Mouse (Mus musculus) hindbrain, embryonic 14.5 days (tissue): Measurements from ENCODE around the gene Aurkaip1. TPM values are rescaled to one million over a fixed set of nuclear protein-coding genes. Genes with fewer than 3 reads are reported as not detected.

ENCODE experiments used
- ATAC-seq: fragments of 200-750 bp; cut with Nextera tagmentation; 2 replicates; pipeline ENCODE4 v1.8.0; 2017; ENCODE audit warnings: moderate number of reproducible peaks, mild to moderate bottlenecking, moderate TSS enrichment, moderate library complexity; ENCODE audit not compliant: low FRiP score
- DNase-seq: peaks from one replicate; pipeline ENCODE4 v3.0.0-alpha.2; 2015; ENCODE audit warnings: low spot score
- H3K27ac ChIP-seq: fragments of 300-500 bp; sonication (generic); 2 replicates; pipeline ENCODE4 v1.5.1; 2014; ENCODE audit warnings: mild to moderate bottlenecking, moderate library complexity
- H3K27me3 ChIP-seq: fragments of 300-500 bp; sonication (generic); 2 replicates; pipeline ENCODE4 v1.6.1; 2014; ENCODE audit warnings: mild to moderate bottlenecking, low read length, mixed read lengths; ENCODE audit not compliant: control insufficient read depth, insufficient read depth
- H3K36me3 ChIP-seq: fragments of 300-500 bp; sonication (generic); replicated peaks from 2 replicates; pipeline ENCODE4 v1.6.1; 2014; ENCODE audit not compliant: control insufficient read depth, insufficient read depth
- H3K4me1 ChIP-seq: fragments of 300-500 bp; sonication (generic); replicated peaks from 2 replicates; pipeline ENCODE4 v1.6.1; 2014; ENCODE audit warnings: antibody characterized with exemption, low read length, mixed read lengths; ENCODE audit not compliant: control insufficient read depth, insufficient read depth
- H3K4me2 ChIP-seq: fragments of 300-500 bp; sonication (generic); replicated peaks from 2 replicates; pipeline ENCODE4 v1.6.1; 2014; ENCODE audit warnings: mild to moderate bottlenecking, moderate library complexity
- H3K4me3 ChIP-seq: fragments of 300-500 bp; sonication (generic); replicated peaks from 2 replicates; pipeline ENCODE4 v1.5.1; 2014; ENCODE audit warnings: mild to moderate bottlenecking, low read length
- H3K9ac ChIP-seq: fragments of 300-500 bp; sonication (generic); 2 replicates; pipeline ENCODE4 v1.6.1; 2014
- H3K9me3 ChIP-seq: fragments of 300-500 bp; sonication (generic); 2 replicates; pipeline ENCODE4 v1.6.1; 2016; ENCODE audit warnings: low read length; ENCODE audit not compliant: control insufficient read depth
- WGBS: fragments of 180-500 bp; shearing (Covaris S2); extraction: QIAGEN DNeasy Blood & Tissue Kit; methylation state at CpG from one replicate; pipeline ENCODE4 v1.1.7; 2014; 5-methylcytosine and 5-hydroxymethylcytosine counted together
- polyA plus RNA-seq: library from polyadenylated mRNA; unstranded; fragments of >200 nt; fragmentation: Nextera tagmentation; extraction: Ambion mirVana; gene quantifications from 2 replicates; pipeline ENCODE4 v1.2.1, GENCODE M21; 2014

The Aurkaip1 gene
- polyA plus RNA-seq, 1 experiment from 2014 or later: 126 TPM

DNA sequence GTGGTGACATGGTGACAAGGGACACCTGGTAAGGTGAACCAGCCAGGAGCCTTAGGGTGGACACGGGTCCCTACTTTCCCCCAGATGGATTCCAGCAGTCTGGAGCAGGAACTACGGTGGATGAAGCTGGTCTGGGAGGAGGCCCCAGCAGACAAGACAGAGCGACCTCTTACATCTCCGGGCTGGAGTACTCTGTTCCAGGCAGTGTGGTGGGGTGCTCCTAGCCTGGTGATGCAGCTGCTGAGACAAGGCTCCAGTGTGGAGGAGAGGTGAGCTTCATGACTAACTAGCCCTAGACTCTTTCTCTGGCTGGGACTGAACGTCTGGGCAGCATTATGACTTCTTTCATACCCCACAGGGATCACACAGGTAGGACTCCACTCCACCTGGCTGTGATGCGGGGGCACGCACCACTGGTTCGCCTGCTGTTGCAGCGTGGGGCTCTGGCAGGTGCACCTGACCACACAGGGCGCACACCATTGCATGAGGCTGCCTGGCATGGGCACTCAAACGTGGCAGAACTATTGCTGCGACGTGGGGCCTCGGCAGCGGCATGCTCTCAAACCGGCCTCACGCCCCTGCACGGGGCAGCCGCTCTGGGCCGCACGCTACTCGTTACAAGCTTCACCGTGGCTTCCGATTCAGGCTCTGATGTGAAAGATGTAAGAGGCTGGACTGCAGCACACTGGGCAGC is 39.7 kb upstream of the Aurkaip1 start:
- no peak for ATAC-seq
- no peaks in the 10 kb centered on the region for H3K36me3 ChIP-seq
- WGBS: 74% methylated on average over 24 of the region's 24 CpGs
- no peak overlapping the region for H3K4me2 ChIP-seq
- no peaks in the 10 kb centered on the region for H3K27me3 ChIP-seq
- no peaks in the 10 kb centered on the region for H3K4me1 ChIP-seq
- no peak overlapping the region for H3K9ac ChIP-seq
- no peaks in the 10 kb centered on the region for H3K9me3 ChIP-seq
- no peak overlapping the region for H3K4me3 ChIP-seq
- no peak overlapping the region for H3K27ac ChIP-seq
- DNase-seq: no peak

DNA sequence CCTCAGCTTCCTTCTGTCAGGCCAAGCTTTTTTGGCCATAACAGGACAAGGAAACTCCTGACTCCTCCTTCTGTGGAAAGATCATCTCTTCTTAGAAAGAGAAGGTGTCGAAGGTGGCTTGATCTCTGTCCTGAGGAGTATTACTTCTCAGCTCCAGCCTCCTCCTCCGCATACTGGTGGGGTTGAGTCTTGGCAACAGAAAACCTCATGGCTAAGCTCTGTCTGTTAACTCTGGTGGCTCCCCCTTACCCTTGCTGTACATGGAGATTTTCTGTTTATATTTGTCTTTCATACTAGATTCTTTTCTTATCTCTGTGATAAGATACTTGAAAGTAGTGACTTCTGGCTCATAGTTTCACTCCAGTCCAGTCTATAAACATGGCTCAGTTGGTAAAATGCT is 37.3 kb upstream of the Aurkaip1 start:
- Histone ChIP-seq H3K36me3 (no peaks in the 10 kb centered on the region), H3K4me2 (no peak overlapping the region), H3K4me1 (no peaks in the 10 kb centered on the region), H3K4me3 (no peak overlapping the region), H3K27me3 (no peaks in the 10 kb centered on the region), H3K9ac (no peak overlapping the region), H3K9me3 (no peaks in the 10 kb centered on the region), H3K27ac (no peak overlapping the region)
- no peak for DNase-seq
- WGBS: 87% methylated on average over 2 of the region's 2 CpGs
- no peak for ATAC-seq

DNA sequence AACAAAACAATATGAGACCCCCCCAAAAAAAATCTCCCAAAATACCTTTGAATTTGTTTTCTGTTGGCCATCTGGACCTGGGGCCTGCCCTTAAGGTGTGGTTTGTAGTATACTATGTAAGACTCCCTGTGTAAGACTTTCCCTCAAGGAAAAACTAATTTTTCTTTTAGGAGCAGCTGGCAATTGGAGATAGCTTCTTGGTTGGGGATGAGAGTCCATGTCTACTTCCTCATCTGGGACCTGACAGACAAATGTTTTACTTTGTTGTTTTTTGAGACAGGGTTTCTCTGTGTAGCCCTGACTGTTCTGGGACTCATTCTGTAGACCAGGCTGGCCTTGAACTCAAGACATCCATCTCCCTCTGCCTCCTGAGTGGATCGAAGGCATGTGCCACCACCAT is 29.0 kb upstream of the Aurkaip1 start:
- ATAC-seq (no peak), DNase-seq (no peak)
- Histone ChIP-seq H3K9ac (no peak overlapping the region), H3K27me3 (no peaks in the 10 kb centered on the region), H3K36me3 (peaks cover 20% of the 10 kb centered on the region), H3K4me2 (no peak overlapping the region), H3K4me1 (peaks cover 11% of the 10 kb centered on the region), H3K4me3 (no peak overlapping the region), H3K9me3 (no peaks in the 10 kb centered on the region), H3K27ac (no peak overlapping the region)
- WGBS: 100% methylated on average over 1 of the region's 1 CpGs

DNA sequence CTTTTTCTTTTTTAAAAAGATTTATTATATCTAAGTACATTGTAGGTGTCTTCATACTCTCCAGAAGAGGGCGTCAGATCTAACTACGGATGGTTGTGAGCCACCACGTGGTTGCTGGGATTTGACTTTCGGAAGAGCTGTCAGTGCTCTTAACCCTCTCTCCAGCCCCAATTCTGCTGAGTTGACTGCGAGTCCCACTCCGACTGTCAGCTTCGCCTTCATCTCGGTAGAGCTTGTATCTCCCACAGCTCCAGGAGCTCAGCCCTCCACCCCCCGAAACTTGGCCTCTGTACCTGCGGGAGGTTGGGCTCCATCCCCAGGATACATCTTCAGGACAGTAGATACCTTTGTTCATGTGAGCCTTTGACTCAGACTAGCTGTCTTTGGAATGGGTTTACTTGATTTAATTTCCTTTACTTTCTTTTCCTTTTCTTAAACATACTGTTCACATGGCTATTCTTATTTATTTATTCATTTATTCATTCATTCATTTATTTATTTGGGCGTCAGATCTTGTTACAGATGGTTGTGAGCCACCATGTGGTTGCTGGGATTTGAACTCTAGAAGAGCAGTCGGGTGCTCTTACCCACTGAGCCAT is 28.2 kb upstream of the Aurkaip1 start, which contains the start of gene Mrpl20:
Gene Mrpl20 (plus strand): TSS at position 138 of the 599 bp plus-strand sequence.
- peak within 1 kb of the TSS; percentile 82 for H3K4me3 ChIP-seq
- peaks cover 11% of the 10 kb centered on the region for H3K4me1 ChIP-seq
- H3K27ac ChIP-seq: peak within 1 kb of the TSS; percentile 67
- ATAC-seq: peak; percentile 70
- H3K9ac ChIP-seq: peak within 1 kb of the TSS; percentile 77
- peak within 1 kb of the TSS; percentile 92 for H3K4me2 ChIP-seq
- WGBS: 12% methylated on average over 12 of the region's 12 CpGs
- H3K27me3 ChIP-seq: no peaks in the 10 kb centered on the region
- DNase-seq: no peak
- H3K36me3 ChIP-seq: peaks cover 28% of the 10 kb centered on the region
- H3K9me3 ChIP-seq: no peaks in the 10 kb centered on the region

DNA sequence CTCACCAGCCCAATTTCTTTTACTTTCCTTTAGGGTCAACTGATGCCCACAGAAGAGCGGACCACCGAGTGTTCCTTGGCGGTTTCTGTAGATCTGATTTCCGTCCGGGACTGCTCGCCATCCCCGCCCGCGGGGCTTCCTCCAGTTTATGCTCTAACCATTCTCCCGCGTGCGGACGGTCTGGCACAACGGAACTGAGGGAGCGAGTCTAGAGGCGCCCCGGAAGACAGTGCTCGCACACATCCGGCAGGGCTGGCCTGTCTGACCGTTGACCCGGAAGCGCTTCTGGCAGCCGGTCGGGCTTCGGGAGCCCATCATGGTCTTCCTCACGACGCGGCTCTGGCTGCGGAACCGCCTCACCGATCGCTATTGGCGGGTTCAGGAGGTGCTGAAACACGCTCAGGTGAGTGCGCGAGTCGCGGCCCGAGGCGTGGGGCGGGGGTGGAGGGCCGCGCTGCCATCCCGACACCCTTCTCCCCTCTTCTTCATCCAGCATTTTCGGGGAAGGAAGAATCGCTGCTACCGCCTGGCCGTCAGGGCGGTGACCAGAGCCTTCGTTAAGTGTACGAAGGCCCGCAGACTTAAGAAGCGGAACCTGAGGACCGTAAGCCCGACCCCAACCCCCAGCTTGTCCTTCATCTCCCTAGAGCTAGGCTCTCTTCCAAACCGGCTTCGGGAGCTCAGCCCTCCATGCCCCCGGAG is 27.6 kb upstream of the Aurkaip1 start:
- Histone ChIP-seq H3K9me3 (no peaks in the 10 kb centered on the region), H3K36me3 (peaks cover 35% of the 10 kb centered on the region), H3K4me3 (peak overlapping the region; percentile 82), H3K27ac (peak overlapping the region; percentile 67), H3K4me1 (peaks cover 11% of the 10 kb centered on the region), H3K27me3 (no peaks in the 10 kb centered on the region), H3K9ac (peak overlapping the region; percentile 77), H3K4me2 (peak overlapping the region; percentile 92)
- DNase-seq (peak; percentile 97), ATAC-seq (peak; percentile 98)
- WGBS: under 1% methylated on average over 57 of the region's 58 CpGs

DNA sequence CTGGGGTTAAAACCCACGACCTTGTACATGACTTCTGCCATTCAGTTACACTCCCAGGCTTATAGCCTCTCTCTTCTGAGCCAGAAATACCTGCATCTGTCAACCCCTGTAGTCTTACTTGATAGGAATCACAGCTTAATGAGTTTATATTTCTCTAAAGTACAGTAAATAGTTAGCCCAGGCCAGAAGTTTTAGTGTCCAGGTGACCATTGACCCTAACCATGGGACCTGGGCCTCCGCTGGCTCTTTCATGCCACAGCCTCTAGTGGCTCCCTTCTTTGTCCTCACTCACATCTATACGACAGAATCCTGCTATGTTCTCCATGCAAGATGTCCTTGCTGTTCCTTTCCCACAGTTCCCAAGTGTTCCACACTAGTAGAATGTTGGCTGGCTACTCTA is 23.2 kb upstream of the Aurkaip1 start:
- DNase-seq: no peak
- Histone ChIP-seq H3K36me3 (peaks cover 64% of the 10 kb centered on the region), H3K27ac (no peak overlapping the region), H3K4me3 (no peak overlapping the region), H3K9me3 (no peaks in the 10 kb centered on the region), H3K4me2 (no peak overlapping the region), H3K27me3 (no peaks in the 10 kb centered on the region), H3K9ac (no peak overlapping the region), H3K4me1 (peaks cover 19% of the 10 kb centered on the region)
- ATAC-seq: no peak
- WGBS: 87% methylated on average over 3 of the region's 3 CpGs

DNA sequence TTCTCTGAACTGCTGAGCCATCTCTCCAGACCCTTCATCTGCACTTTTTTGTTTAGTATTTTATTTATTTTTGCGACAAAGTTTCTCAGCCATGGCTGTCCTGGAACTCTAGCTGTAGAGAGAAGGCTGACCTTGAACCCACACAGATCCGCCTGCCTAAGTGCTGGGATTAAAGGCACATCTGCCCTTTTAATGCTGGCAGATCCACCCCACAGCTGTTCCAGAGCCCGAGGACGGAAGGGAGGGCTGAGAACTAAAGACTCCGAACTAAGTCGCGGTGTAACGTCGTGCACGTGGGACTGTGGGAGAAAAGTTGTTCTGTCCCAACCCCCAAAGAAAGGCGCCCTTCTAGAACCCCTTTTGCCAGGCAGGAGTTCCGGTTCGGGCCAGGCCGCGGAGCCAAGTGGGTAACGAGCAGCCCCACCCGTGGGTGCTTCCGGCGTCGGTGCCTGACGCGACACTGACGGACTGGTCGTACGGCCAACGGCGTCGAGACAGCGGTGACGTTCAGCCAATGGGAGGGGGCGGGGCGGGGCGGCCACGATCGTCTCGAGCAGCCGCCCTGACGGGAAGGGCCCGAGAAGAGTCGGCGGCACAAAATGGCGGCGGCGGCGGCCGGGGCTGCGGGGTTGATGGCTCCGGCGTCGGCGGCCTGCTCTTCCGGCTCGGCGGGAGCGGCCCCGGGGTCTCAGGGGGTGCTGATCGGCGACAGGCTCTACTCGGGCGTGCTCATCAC is 19.0 kb upstream of the Aurkaip1 start, which contains the start of gene Ccnl2:
Gene Ccnl2 (plus strand): TSS at position 561 of the 736 bp plus-strand sequence.
- peak; percentile 96 for DNase-seq
- peak; percentile 99 for ATAC-seq
- under 1% methylated on average over 56 of the region's 60 CpGs for WGBS
- peak within 1 kb of the TSS; percentile 100 for H3K4me3 ChIP-seq
- peak within 1 kb of the TSS; percentile 91 for H3K4me2 ChIP-seq
- peaks cover 24% of the 10 kb centered on the region for H3K4me1 ChIP-seq
- H3K9ac ChIP-seq: peak within 1 kb of the TSS; percentile 98
- no peaks in the 10 kb centered on the region for H3K27me3 ChIP-seq
- H3K9me3 ChIP-seq: no peaks in the 10 kb centered on the region
- peaks cover 77% of the 10 kb centered on the region for H3K36me3 ChIP-seq
- H3K27ac ChIP-seq: peak within 1 kb of the TSS; percentile 88

DNA sequence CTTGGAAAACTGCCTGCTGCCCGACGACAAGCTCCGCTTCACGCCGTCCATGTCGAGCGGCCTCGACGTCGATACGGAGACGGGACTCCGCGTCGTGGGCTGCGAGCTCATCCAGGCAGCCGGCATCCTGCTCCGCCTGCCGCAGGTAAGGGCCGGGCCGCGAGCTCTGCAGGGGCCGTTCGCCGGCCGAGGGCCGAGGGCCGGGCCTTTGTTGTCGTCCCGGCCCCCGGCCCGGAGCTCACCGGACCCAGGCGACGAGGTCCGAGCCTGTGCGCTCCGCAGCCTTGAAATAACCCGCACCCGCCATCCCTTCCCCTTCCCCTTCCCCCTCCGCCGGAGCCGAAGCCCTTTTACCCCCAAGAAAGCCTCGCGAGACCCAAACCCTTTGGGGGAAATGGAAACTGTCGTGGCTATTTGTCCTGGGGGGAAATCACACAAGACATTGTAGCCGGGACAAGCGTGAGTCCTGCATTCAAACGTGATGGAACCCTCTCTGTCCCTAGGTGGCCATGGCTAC is 18.3 kb upstream of the Aurkaip1 start:
- ATAC-seq (peak; percentile 46; the same call in 1 of the 2 replicates), DNase-seq (no peak)
- Histone ChIP-seq H3K4me3 (peak overlapping the region; percentile 100), H3K4me1 (peaks cover 24% of the 10 kb centered on the region), H3K27ac (peak overlapping the region; percentile 88), H3K9ac (peak overlapping the region; percentile 98), H3K9me3 (no peaks in the 10 kb centered on the region), H3K27me3 (no peaks in the 10 kb centered on the region), H3K4me2 (peak overlapping the region; percentile 91), H3K36me3 (peaks cover 77% of the 10 kb centered on the region)
- under 1% methylated on average over 41 of the region's 49 CpGs for WGBS
